Mouse (Mus musculus) cerebellum, adult 9-11 months (tissue): Measurements from ENCODE around the gene Tmprss7.

Experiments
- DNase-seq: peaks from one replicate; pipeline ENCODE4 v3.0.0; 2022

The Tmprss7 gene

GRCm38 (mm10) chr16:45684815-45685214 is 8.6 kb downstream of the Tmprss7 start:
- DNase-seq, result peak; percentile 72

DNA sequence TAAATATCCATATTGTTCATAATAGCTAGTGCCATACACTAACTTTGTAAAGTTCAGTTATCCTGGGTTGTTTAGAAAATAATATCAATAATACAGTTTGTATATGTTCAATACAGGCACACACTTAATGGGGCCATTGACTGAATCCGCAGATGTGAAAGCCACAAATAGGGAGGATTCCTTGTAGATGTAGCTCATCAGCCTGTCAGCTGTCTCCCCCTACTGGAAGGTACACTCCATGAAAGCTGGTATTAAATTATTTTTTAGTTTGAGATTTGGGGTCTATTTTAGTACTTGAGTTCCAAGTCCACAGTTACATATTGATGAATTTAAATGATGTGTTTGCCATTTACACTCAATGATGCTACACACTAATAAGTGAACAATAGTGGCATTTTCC is 17.0 kb downstream of the Tmprss7 start:
- no peak for DNase-seq

GRCm38 (mm10) chr16:45670005-45670404 is 23.5 kb downstream of the Tmprss7 start:
- no peak for DNase-seq

GRCm38 (mm10) chr16:45668178-45668577 is 25.3 kb downstream of the Tmprss7 start:
- DNase-seq, result no peak

DNA sequence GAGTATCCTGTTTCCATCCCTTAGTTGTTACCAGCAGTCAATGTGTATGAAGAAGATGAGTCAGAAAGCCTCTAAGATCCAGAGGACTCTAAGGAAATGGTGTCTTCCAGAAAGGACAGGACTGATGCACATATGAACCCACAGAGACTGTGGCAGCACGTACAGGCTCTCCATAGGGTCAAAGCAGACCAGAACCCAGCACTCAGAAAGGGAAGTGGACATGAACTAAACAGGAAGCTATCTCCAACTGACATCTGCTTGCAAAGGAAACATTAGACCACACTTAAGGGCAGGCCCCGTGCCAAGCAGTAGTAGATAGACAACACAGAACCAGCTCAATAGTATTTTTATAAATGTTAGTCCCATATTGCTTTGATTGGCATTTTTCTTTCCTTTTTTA is 27.3 kb downstream of the Tmprss7 start:
- no peak for DNase-seq

DNA sequence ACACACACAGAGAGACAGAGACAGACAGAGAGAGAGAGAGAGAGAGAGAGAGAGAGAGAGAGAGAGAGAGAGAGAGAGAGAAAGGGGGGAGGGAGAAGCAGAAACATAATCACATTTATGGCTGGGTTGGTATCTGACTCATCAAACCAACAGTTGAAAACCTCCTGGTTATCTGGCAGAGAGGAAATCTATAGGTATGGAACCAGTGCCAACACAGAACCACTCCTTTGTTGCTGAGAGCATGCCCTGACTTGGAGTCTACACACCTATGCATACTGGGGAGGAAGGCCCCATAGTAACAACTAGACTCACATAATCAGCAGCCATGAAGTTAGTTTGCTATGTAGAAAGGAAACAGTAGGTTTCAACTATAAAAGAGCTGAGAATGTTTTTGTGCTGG is 31.1 kb downstream of the Tmprss7 start:
- no peak for DNase-seq

DNA sequence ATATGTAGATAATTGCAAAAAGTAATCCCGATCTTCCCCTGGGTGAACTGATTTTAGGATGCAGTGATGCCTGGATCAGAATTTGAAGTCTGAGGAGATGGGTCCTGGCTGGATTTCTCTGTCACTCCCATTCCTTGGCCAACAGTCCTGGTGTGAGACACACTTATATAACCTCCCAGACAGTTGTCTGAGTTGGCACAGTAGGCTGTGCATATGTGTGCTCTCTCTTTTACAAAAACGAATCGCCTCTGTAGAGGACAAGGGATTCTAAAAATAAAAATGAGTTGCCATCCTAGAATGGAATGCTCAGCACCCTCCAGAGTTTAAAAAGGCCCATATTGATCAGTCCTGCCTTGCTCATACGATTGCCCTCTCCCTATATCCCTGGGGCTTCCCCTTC is 33.9 kb downstream of the Tmprss7 start:
- DNase-seq, result peak; percentile 74

- no peak for DNase-seq
These were observed 35.2 kb downstream of the Tmprss7 start for GRCm38 (mm10) chr16:45658248-45658647.

GRCm38 (mm10) chr16:45657574-45658159 is 35.8 kb downstream of the Tmprss7 start:
- DNase-seq, result no peak

- DNase-seq, result no peak
These were observed 39.0 kb downstream of the Tmprss7 start for GRCm38 (mm10) chr16:45654465-45654864.

DNA sequence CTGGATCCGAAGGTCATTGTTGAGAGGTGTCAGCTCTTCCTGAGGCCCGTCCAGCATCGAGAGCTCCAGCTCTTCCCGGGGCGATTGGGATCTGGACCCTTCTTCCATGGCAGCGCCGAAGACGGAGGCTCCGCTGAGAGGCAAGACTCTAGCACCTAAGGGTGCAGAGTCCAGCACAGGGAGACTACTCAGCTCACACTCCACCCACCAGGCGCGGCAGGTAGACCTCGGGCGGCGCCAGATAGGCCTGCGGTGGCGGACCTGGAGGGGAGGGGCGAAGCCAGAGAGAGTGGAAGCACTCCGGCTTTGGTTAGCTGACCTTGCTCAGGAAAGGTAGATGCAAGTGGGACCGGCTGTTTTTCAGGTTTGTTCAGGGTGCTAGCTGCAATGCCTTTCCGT is 39.5 kb downstream of the Tmprss7 start, which contains the start of gene BC016579:
BC016579 (minus strand) TSS at position 135 of the 399 bp plus-strand sequence.
- DNase-seq, result peak; percentile 27

DNA sequence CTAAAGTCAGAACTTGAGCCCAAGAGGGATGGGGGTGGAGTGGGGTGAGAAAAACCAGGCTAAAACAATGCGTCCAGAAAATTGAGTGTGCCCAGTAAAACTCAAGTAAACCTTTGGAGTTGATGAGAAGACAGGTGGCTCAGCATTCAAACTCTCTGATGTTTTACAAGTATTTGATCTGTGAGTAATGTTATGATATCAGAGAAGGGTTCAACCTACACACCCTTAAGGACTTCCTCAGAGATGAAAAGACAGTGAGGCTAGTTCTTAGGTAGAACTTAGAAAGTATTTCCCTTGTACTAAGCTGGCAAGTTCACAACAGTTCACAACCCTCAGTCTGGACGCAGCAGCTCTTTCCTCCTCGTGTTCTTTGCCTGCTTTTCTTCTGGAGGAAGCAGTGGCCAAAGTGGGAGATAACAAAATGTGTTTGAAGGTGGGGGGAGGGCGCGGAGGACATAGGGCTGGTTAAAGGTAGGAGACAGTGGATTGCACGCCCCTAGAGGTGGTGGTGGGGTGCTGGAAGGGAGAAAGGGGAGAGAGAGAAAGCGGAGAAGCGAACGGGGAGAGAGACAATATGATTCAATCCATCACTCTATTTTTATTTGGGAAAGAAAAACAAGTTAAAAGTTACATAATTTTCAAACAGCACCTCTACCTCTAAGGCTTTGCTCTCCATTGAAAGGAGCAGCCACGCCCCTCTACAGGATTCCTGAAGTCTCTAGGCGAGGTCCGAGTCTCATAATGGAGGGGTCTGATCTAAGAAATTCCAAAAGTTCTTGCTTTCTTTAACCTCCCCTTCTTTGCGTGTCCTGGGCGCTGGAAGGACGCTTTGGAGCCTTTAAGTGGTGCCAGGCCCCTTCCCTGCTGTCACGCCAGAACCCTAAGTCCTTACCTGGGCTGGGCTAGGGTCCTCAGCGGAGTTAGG is 40.2 kb downstream of the Tmprss7 start:
- DNase-seq, result no peak

DNA sequence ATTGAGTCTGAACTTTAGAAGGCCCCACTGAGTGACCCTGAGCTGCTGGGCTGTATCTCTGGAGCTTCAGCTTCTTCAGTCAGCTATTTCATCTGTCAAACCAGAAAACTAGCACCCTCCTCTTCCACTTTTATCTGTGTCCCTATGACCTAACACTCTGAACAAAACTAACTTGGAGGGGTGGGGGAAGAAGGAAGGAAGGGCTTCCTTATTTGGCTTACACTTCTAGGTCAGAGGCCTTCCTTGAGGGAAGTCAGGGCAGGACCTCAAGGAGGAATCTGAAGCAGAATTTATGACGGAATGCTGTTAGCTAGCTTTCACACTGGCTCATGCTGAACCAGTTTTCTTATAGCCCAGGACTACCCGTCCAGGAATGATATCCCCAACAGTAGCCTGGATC is 42.0 kb downstream of the Tmprss7 start:
- DNase-seq, result no peak

DNA sequence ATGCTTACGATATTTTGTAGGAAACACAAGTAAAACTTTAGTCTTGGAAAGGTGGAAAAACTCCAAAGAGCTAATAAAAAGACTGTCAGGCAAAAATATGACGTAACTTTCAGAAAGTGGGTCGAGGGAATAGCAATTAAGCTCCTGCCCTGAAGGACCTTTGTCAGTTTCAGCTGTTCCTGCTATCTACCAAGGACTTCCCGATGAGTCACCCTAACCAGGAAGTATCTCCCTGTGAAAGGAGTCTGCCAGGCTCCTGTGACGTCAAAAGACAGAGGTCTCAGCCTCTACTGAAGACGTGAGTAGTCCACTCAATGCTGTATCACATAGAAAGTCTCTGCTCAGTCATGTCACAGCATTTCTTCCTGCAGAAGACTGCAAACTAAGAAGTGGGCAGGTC is 49.1 kb downstream of the Tmprss7 start:
- DNase-seq, result peak; percentile 26

- DNase-seq, result no peak
These were observed 49.5 kb downstream of the Tmprss7 start for GRCm38 (mm10) chr16:45643944-45644343.

GRCm38 (mm10) chr16:45641301-45641700 is 52.2 kb downstream of the Tmprss7 start:
- no peak for DNase-seq

DNA sequence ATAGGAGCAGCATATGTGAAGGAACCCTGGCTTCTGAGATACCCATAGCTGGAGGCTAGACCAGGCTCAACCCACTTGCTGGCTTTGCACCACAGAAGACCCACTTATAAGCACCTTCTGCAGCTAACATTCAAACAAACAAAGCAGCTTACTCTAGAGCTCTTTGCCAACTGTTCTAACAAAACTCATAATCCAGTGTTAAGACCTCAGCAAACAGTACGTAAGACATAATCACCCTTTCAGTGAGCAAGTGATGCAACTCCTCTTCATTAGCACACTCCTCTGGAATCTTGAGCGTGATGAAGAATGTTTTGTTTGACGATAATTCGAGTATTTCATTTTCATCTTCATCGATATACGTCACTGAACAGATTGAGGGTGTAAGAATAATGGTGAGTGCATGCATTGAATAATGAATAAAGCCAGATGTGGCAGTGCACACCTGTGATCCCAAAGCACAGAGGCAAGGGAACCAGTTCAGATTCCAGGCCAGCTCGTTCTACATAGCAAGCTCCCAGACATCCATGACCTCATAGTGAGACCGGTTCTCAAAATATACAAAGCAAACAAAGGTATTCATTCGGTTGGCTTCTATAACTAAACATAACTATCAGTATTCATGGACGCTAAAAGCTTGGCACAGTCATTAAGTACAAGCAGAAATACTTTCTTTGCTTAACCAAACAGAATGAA is 53.2 kb downstream of the Tmprss7 start:
- no peak for DNase-seq

- DNase-seq, result no peak
These were observed 57.6 kb downstream of the Tmprss7 start for GRCm38 (mm10) chr16:45635826-45636225.

GRCm38 (mm10) chr16:45632420-45632819 is 61.0 kb downstream of the Tmprss7 start:
- no peak for DNase-seq

GRCm38 (mm10) chr16:45630347-45630960 is 63.0 kb downstream of the Tmprss7 start:
- peak; percentile 61 for DNase-seq

DNA sequence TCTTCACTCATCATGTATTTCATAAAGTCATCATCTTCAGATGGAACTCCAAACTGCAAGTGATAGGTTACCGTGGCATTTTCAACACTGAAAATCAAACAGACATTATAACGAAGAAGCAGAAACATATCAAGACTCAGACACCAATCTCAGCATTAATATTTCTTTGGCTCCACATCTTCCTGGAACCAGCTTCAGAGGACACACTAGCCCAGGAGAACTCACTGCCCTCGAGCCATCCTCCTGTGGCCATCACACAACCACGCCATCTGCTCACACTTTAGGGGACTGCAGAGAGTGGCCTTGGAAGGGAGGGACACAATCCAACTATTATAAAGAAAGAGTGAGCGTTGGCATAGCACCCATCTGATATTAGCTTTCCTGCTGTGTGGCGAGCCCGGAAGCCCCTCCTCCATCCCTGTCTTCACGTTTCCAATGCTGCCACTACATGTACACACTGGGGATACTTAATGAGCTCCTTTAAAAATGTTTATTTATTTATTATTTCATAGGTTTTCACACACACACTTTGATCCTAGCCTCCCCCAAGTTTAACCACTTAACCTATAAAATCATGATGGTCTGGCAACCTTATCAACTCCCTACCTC is 63.9 kb downstream of the Tmprss7 start:
- DNase-seq, result peak; percentile 30

DNA sequence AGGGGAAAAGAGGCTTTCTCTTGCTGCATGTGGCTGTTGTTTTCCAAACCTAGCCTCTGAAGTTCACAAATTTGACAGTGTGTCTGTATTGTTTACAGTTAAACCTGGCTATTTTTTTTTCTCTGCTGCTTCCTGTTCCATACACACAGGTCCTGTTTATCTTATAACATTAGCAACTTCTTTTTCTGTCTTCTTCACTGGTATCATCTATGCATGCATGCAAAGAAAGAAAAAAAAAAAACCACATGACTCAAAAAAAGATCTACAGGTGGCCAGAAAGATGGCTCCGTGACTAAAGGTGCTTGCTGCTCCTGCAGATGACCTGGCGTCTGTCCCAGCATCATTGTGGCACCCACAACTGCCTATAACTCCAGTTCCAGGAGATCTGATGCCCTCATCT is 68.1 kb downstream of the Tmprss7 start:
- DNase-seq, result no peak

GRCm38 (mm10) chr16:45624791-45625190 is 68.7 kb downstream of the Tmprss7 start:
- no peak for DNase-seq
